Mouse (Mus musculus) bone marrow macrophage, adult 2 months (primary cell): ENCODE data around the gene Ssh2.

Experiments used
- CTCF ChIP-seq: IDR thresholded peaks from 2 replicates; pipeline ENCODE4 v1.5.1; 2012; ENCODE audit warnings: low read depth, mild to moderate bottlenecking, low read length, moderate library complexity
- POLR2A ChIP-seq: IDR thresholded peaks from 2 replicates; pipeline ENCODE4 v1.6.1; 2012; ENCODE audit warnings: mild to moderate bottlenecking, low read depth, low read length, borderline replicate concordance

GRCm38 (mm10) chr11:77179771-77180170 lies 36.3 kb upstream of the Ssh2 start:
- TF ChIP-seq CTCF (no peak), POLR2A (no peak)
